Comparison of ENCODE assay signal across 8 mouse cellular contexts in genomic region chr1:86339156-86339812, GRCm38 (mm10). TPM values are rescaled to one million over a fixed set of nuclear protein-coding genes. Genes with fewer than 3 reads are reported as not detected.
DNase-seq lines count a peak whose midpoint lies in the region; ATAC-seq lines count a peak whose summit lies in the region.

No protein-coding gene starts in this region.

- H3K27me3 ChIP-seq in midbrain, embryonic 15.5 days (replicated peaks) = no peaks in the 10 kb centered on the region

- H3K36me3 ChIP-seq in midbrain, embryonic 15.5 days (replicated peaks) = no peaks in the 10 kb centered on the region

- no peak overlapping the region for H3K4me3 ChIP-seq in midbrain, embryonic 15.5 days

- intact Hi-C loops in left cerebral cortex, postnatal 4 days (cut with DNase I) = loop anchor here (5.0 kb wide), 2 partner anchors 122 to 162 kb away; no protein-coding TSS in a partner anchor

- ATAC-seq in granulocyte monocyte progenitor cell, adult 5-6 weeks (replicated peaks; ENCODE audit: poor library complexity, severe bottlenecking) = peak; percentile 43
- ATAC-seq in midbrain, embryonic 15.5 days (replicated peaks) = peak; percentile 78

- WGBS in midbrain, embryonic 15.5 days = 30% methylated on average over 4 of the region's 4 CpGs

- H3K27ac ChIP-seq in midbrain, embryonic 15.5 days = no peak overlapping the region

- H3K9me3 ChIP-seq in midbrain, embryonic 15.5 days = no peaks in the 10 kb centered on the region

- H3K4me1 ChIP-seq in midbrain, embryonic 15.5 days = 0 out of 2 replicates have a peak, but pooled peaks cover 5% of the 10 kb centered on the region

- peak; percentile 94 for DNase-seq in 3T3-L1 (ENCODE audit: low read depth, low spot score)
- DNase-seq in adrenal gland, adult 2 months = peak; percentile 78
- peak; percentile 83 for DNase-seq in embryo, embryonic 11 days
- DNase-seq in kidney, adult 18-20 months = peak; percentile 75
- peak; percentile 82 for DNase-seq in left cerebral cortex, postnatal 4 days
- DNase-seq in spleen, postnatal 14 days (ENCODE audit: low spot score in 2 of 2) = peak; percentile 44 to 77

- no peak overlapping the region for H3K9ac ChIP-seq in midbrain, embryonic 15.5 days

- H3K4me2 ChIP-seq in midbrain, embryonic 15.5 days = no peak overlapping the region

RNA-seq across cellular contexts. Expression of gene Ncl, which starts 19.9 kb away (rescaled TPM):
- 100 to 1,000 TPM; 183 to 192 TPM for total RNA-seq in adrenal gland, adult 2 months (2021)
- polyA plus RNA-seq in adrenal gland, adult 2 months (2012; rRNA removed) = 4.8 and 8.9 TPM in 2 replicates
- 715 and 728 TPM in 2 replicates for total RNA-seq in granulocyte monocyte progenitor cell, adult 5-6 weeks (2014; fragmentation: Nextera tagmentation)
- 917 and 958 TPM in 2 replicates for total RNA-seq in granulocyte monocyte progenitor cell, adult 5-6 weeks (2017)
- 100 to 1,000 TPM; 232 to 249 TPM for total RNA-seq in left cerebral cortex, postnatal 4 days (2021)
- 184 and 193 TPM in 2 replicates for polyA plus RNA-seq in midbrain, embryonic 15.5 days (2015; fragmentation: Nextera tagmentation; extraction: Ambion mirVana)

RNA-seq across cellular contexts. Expression of gene B3gnt7, which starts 36.7 kb away (rescaled TPM):
- total RNA-seq in adrenal gland, adult 2 months (2021) = under 1 TPM; 0.21 to 0.26 TPM
- 0.36 and 0.40 TPM in 2 replicates for polyA plus RNA-seq in adrenal gland, adult 2 months (2012; rRNA removed)
- total RNA-seq in granulocyte monocyte progenitor cell, adult 5-6 weeks (2014; fragmentation: Nextera tagmentation) = 1.0 and 3.9 TPM in 2 replicates
- total RNA-seq in granulocyte monocyte progenitor cell, adult 5-6 weeks (2017) = 0.30 and 0.98 TPM in 2 replicates
- 10 to 100 TPM; 10.0 to 10.6 TPM for total RNA-seq in left cerebral cortex, postnatal 4 days (2021)
- 7.0 and 8.3 TPM in 2 replicates for polyA plus RNA-seq in midbrain, embryonic 15.5 days (2015; fragmentation: Nextera tagmentation; extraction: Ambion mirVana)
